Mouse (Mus musculus) cerebellum, adult 2 months (tissue): ENCODE measurements at regions not wholly inside any gene's neighbourhood (a gene's known extent, or its start where the extent isn't known, plus 50 kb on each side); places are given as distances from the start of the nearest gene placed in this dataset.

Experiments
- CTCF ChIP-seq: fragments of 200-500 bp; IDR thresholded peaks from 2 replicates; pipeline ENCODE4 v1.5.1; 2011; ENCODE audit warnings: low read depth, mild to moderate bottlenecking, control low read depth, low read length, moderate library complexity, borderline replicate concordance; ENCODE audit not compliant: insufficient read depth
- POLR2A ChIP-seq: fragments of 200-500 bp; IDR thresholded peaks from 2 replicates; pipeline ENCODE4 v1.6.1; 2011; ENCODE audit warnings: low read length, control low read depth, borderline replicate concordance; ENCODE audit not compliant: insufficient read depth

- TF ChIP-seq CTCF (no peak), POLR2A (no peak)
Observed at GRCm38 (mm10) chr4:81966054-81966623, 523.5 kb upstream of the Mpdz start.
